Mouse (Mus musculus) spleen, adult 2 months (tissue): Measurements from ENCODE around the gene Myom3. TPM values are rescaled to one million over a fixed set of nuclear protein-coding genes. Genes with fewer than 3 reads are reported as not detected.

Experiments used
- DNase-seq, 2 experiments: peaks; one replicate each; pipeline versions ENCODE4 v3.0.0 to v3.0.0-alpha.2; 2012 to 2021; ENCODE audit warnings: low spot score in 2 of 2, low read depth in 1 of 2
- H3K27ac ChIP-seq: fragments of 200-500 bp; 2 replicates; pipeline ENCODE4 v1.5.1; 2012; ENCODE audit warnings: low read length, inconsistent platforms; ENCODE audit not compliant: insufficient read depth
- H3K27me3 ChIP-seq: fragments of 200-500 bp; 2 replicates; pipeline ENCODE4 v1.6.1; 2012; ENCODE audit warnings: mild to moderate bottlenecking, moderate library complexity, low read length, inconsistent platforms; ENCODE audit not compliant: control insufficient read depth, insufficient read depth
- H3K36me3 ChIP-seq: fragments of 200-500 bp; 2 replicates; pipeline ENCODE4 v1.6.1; 2012; ENCODE audit warnings: mild to moderate bottlenecking, low read length, inconsistent platforms; ENCODE audit not compliant: control insufficient read depth, insufficient read depth
- H3K4me1 ChIP-seq: fragments of 200-500 bp; 2 replicates; pipeline ENCODE4 v1.6.1; 2011; ENCODE audit warnings: inconsistent platforms; ENCODE audit not compliant: control insufficient read depth, insufficient read depth, insufficient read length
- H3K4me3 ChIP-seq: fragments of 200-500 bp; 2 replicates; pipeline ENCODE4 v1.5.1; 2011; ENCODE audit warnings: mild to moderate bottlenecking, inconsistent platforms; ENCODE audit not compliant: insufficient read depth, insufficient read length; ENCODE audit errors: extremely low read depth
- CTCF ChIP-seq: fragments of 200-500 bp; IDR thresholded peaks from 2 replicates; pipeline ENCODE4 v1.5.1; 2011; ENCODE audit warnings: mild to moderate bottlenecking, inconsistent platforms; ENCODE audit not compliant: insufficient read depth, insufficient read length, insufficient replicate concordance; ENCODE audit errors: extremely low read depth
- POLR2A ChIP-seq: fragments of 200-500 bp; IDR thresholded peaks from 2 replicates; pipeline ENCODE4 v1.6.1; 2011; ENCODE audit warnings: low read depth, low read length, inconsistent platforms
- WGBS: fragments of 180-500 bp; shearing (Covaris S2); methylation state at CpG from one replicate; pipeline ENCODE4 v1.1.7; 2018; 5-methylcytosine and 5-hydroxymethylcytosine counted together
- polyA plus RNA-seq: library from polyadenylated mRNA; depleted of rRNA; stranded (reverse); fragments of >200 nt; gene quantifications from 2 replicates; pipeline ENCODE4 v1.2.3, GENCODE M21; 2012

Gene Myom3
- polyA plus RNA-seq, 1 experiment, result 0.22 TPM

DNA sequence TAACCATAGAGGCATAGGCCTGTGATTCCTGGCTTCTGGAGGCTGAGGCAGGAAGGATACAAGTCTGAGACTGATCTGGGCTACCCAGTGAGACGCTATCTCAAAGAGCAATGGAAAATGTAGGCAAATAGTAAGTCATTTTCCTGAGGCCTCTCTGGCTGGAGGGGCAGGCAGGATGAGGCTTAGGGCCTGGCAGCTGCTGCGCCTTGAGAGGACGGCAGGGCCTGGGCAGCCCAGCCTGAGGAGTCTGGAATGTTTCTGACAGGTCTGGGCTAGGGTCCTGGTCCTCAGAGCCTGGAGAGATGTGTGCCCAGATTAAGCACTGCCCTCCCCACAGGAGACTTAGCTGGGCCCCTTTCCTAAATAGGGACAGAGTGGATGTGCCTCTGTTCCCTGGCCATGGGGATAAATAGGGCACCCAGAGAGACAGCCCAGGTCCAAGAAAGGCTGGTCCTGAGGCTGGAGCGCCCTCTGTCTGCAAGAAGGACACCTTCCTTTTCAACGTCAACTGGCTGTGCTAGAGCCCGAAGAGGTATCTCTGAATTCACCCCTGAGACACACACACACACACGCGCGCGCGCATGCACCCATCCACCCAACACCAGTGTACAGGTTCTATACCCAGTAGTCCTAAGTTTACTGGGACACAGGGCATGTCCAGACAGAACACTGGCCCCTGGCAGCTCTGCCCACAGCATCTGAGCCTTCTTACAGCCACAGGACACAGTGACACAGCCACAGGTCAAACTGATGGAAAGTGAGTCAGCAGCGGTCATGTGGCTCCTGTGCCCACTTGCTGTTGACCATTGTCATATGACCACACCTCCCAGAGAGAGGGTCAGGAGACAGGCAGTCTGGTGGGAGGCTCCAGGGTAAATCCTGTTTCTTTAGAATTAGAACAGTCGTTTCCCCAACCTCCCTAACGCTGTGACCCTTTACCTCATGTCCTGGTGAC, 9.3 kb downstream of the Myom3 start:
- Histone ChIP-seq H3K36me3 (no peaks in the 10 kb centered on the region), H3K4me1 (no peaks in the 10 kb centered on the region), H3K27ac (no peak overlapping the region), H3K4me3 (no peak overlapping the region), H3K27me3 (no peaks in the 10 kb centered on the region)
- 66% methylated on average over 14 of the region's 14 CpGs for WGBS
- DNase-seq, result no peak
- TF ChIP-seq POLR2A (no peak), CTCF (peak; percentile 39; the same call in 1 of the 2 replicates)

GRCm38 (mm10) chr4:135770611-135771305, 11.2 kb downstream of the Myom3 start:
- Histone ChIP-seq H3K4me1 (no peaks in the 10 kb centered on the region), H3K36me3 (no peaks in the 10 kb centered on the region), H3K4me3 (no peak overlapping the region), H3K27ac (no peak overlapping the region), H3K27me3 (no peaks in the 10 kb centered on the region)
- no peak for DNase-seq
- 86% methylated on average over 18 of the region's 18 CpGs for WGBS
- TF ChIP-seq CTCF, result no peak
- no peak for TF ChIP-seq POLR2A

DNA sequence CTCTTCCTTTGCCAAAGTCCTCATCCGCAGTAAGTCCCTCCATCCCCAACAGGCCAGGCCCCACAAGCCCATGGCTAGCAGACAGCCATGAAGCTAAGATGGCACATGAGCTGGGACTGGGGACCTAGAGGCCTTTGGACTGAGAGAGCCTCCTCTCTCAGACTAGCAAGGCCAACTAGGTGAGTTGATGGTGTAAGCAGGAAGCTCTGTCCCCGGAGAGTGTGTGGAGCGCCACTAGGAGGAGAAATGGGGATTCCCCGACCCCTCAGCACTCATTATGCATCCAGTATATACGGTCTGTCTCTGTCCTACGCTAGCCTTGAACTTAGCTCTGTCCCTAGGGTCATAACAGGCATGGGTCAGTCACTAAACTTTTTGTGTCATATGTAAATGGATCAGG, 12.1 kb downstream of the Myom3 start:
- Histone ChIP-seq H3K27me3 (no peaks in the 10 kb centered on the region), H3K4me3 (no peak overlapping the region), H3K27ac (no peak overlapping the region), H3K4me1 (no peaks in the 10 kb centered on the region), H3K36me3 (no peaks in the 10 kb centered on the region)
- DNase-seq, result no peak
- TF ChIP-seq CTCF (no peak), POLR2A (no peak)
- WGBS, result 64% methylated on average over 6 of the region's 6 CpGs

DNA sequence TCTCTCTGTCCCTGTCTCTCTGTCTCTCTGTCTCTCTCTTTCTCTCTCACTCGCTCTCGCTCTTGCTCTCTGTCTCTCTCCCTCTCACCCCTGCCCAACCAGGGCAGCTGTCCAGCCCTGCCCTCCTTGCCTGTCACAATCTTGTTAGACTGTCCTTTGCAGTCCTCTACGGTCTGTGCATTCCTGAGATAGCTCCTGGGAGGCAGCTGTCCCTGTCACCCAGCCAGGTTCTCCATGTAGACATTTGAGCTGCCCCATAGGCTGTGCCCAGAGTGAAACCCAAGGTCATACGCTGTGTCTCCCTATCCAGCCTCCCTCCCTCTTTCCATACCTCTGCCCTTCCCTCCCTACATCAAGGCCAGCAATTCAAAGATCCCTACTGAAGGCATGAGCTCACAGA, 13.2 kb downstream of the Myom3 start:
- Histone ChIP-seq H3K4me3 (no peak overlapping the region), H3K27ac (no peak overlapping the region), H3K36me3 (no peaks in the 10 kb centered on the region), H3K4me1 (no peaks in the 10 kb centered on the region), H3K27me3 (no peaks in the 10 kb centered on the region)
- DNase-seq, result no peak
- TF ChIP-seq POLR2A, result no peak
- TF ChIP-seq CTCF, result no peak
- WGBS, result 90% methylated on average over 4 of the region's 4 CpGs

- no peaks in the 10 kb centered on the region for H3K4me1 ChIP-seq
- no peak overlapping the region for H3K27ac ChIP-seq
- no peak for TF ChIP-seq CTCF
- no peak overlapping the region for H3K4me3 ChIP-seq
- H3K36me3 ChIP-seq, result no peaks in the 10 kb centered on the region
- no peak for DNase-seq
- WGBS, result 75% methylated on average over 8 of the region's 8 CpGs
- H3K27me3 ChIP-seq, result no peaks in the 10 kb centered on the region
These were observed 15.0 kb downstream of the Myom3 start for GRCm38 (mm10) chr4:135774496-135774895.

GRCm38 (mm10) chr4:135776850-135777249, 17.3 kb downstream of the Myom3 start:
- no peaks in the 10 kb centered on the region for H3K27me3 ChIP-seq
- H3K27ac ChIP-seq, result no peak overlapping the region
- H3K36me3 ChIP-seq, result no peaks in the 10 kb centered on the region
- WGBS, result 81% methylated on average over 4 of the region's 4 CpGs
- TF ChIP-seq CTCF (no peak), POLR2A (no peak)
- no peak overlapping the region for H3K4me3 ChIP-seq
- H3K4me1 ChIP-seq, result no peaks in the 10 kb centered on the region
- DNase-seq, result no peak
